Mouse (Mus musculus) neural tube, embryonic 13.5 days (tissue): ENCODE measurements around the gene Tex33. TPM values are rescaled to one million over a fixed set of nuclear protein-coding genes. Genes with fewer than 3 reads are reported as not detected.

ENCODE experiments used
- ATAC-seq: fragments of 200-750 bp; cut with Nextera tagmentation; 2 replicates; pipeline ENCODE4 v1.8.0; 2017; ENCODE audit warnings: low read depth, mild to moderate bottlenecking, moderate TSS enrichment, moderate library complexity
- H3K27ac ChIP-seq: fragments of 300-500 bp; sonication (generic); replicated peaks from 2 replicates; pipeline ENCODE4 v1.5.1; 2015; ENCODE audit warnings: moderate library complexity, mild to moderate bottlenecking, inconsistent platforms
- H3K27me3 ChIP-seq: fragments of 300-500 bp; sonication (generic); 2 replicates; pipeline ENCODE4 v1.6.1; 2015; ENCODE audit warnings: mild to moderate bottlenecking, inconsistent platforms
- H3K36me3 ChIP-seq: fragments of 300-500 bp; sonication (generic); 2 replicates; pipeline ENCODE4 v1.6.1; 2015; ENCODE audit warnings: mild to moderate bottlenecking, inconsistent platforms
- H3K4me1 ChIP-seq: fragments of 300-500 bp; sonication (generic); replicated peaks from 2 replicates; pipeline ENCODE4 v1.6.1; 2015; ENCODE audit warnings: inconsistent platforms
- H3K4me2 ChIP-seq: fragments of 300-500 bp; sonication (generic); 2 replicates; pipeline ENCODE4 v1.6.1; 2015; ENCODE audit warnings: inconsistent platforms, mild to moderate bottlenecking, moderate library complexity
- H3K4me3 ChIP-seq: fragments of 300-500 bp; sonication (generic); 2 replicates; pipeline ENCODE4 v1.5.1; 2015; ENCODE audit warnings: mild to moderate bottlenecking, inconsistent platforms
- H3K9ac ChIP-seq: fragments of 300-500 bp; sonication (generic); 2 replicates; pipeline ENCODE4 v1.6.1; 2015; ENCODE audit warnings: moderate library complexity, mild to moderate bottlenecking, inconsistent platforms
- H3K9me3 ChIP-seq: fragments of 300-500 bp; sonication (generic); 2 replicates; pipeline ENCODE4 v1.6.1; 2016; ENCODE audit warnings: inconsistent platforms
- WGBS: fragments of 180-500 bp; shearing (Covaris S2); methylation state at CpG from one replicate; pipeline ENCODE4 v1.1.7; 2015; 5-methylcytosine and 5-hydroxymethylcytosine counted together
- polyA plus RNA-seq: library from polyadenylated mRNA; unstranded; fragments of >200 nt; fragmentation: Nextera tagmentation; extraction: Ambion mirVana; gene quantifications from 2 replicates; pipeline ENCODE4 v1.2.1, GENCODE M21; 2015

Tex33 gene
- polyA plus RNA-seq, 1 experiment from 2014 or later = not detected

GRCm38 (mm10) chr15:78413083-78413718, 17.5 kb upstream of the Tex33 start:
- Histone ChIP-seq H3K9ac (no peak overlapping the region), H3K4me1 (peaks cover 16% of the 10 kb centered on the region), H3K9me3 (no peaks in the 10 kb centered on the region), H3K27ac (no peak overlapping the region), H3K4me2 (no peak overlapping the region), H3K4me3 (no peak overlapping the region), H3K27me3 (peaks cover 42% of the 10 kb centered on the region), H3K36me3 (0 out of 2 replicates have a peak, but pooled peaks cover 4% of the 10 kb centered on the region)
- no peak for ATAC-seq
- 90% methylated on average over 14 of the region's 14 CpGs for WGBS

DNA sequence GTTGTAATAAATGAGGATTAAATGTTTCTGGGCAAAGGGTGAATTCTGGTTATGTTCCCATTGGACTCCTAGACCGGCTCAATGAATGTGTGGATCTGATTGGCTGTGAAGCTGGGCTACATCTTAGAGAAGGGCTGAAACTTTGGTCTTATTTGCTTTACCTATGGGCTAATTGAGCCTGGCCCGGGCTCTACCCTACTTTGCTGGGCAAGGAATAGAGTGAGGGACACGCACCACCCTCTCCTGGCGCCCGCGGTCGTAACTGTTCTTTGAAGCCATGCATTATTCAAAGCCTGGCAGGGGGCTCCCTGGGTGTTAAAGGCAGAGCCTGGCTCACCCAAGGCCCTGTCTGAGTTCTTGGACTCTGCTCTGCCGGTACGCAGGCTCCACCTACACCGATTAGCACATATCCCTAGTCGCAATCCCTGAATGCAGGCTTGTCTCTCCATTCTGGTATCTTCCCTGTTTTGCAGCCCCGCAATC, 13.9 kb upstream of the Tex33 start:
- ATAC-seq = no peak
- H3K27ac ChIP-seq = no peak overlapping the region
- no peaks in the 10 kb centered on the region for H3K9me3 ChIP-seq
- H3K36me3 ChIP-seq = 0 out of 2 replicates have a peak, but pooled peaks cover 4% of the 10 kb centered on the region
- peak overlapping the region; percentile 53; the same call in 1 of the 2 replicates for H3K9ac ChIP-seq
- H3K27me3 ChIP-seq = peaks cover 52% of the 10 kb centered on the region
- peak overlapping the region; percentile 50 for H3K4me2 ChIP-seq
- WGBS = 8% methylated on average over 12 of the region's 12 CpGs
- H3K4me1 ChIP-seq = peaks cover 41% of the 10 kb centered on the region
- H3K4me3 ChIP-seq = peak overlapping the region; percentile 23

GRCm38 (mm10) chr15:78406293-78406934, 10.7 kb upstream of the Tex33 start, which contains the start of gene Mpst:
TSS of gene Mpst (plus strand) at chr15:78406416.
- H3K36me3 ChIP-seq = no peaks in the 10 kb centered on the region
- H3K27ac ChIP-seq = peak within 1 kb of the TSS; percentile 92
- peaks cover 42% of the 10 kb centered on the region for H3K27me3 ChIP-seq
- H3K4me3 ChIP-seq = peak within 1 kb of the TSS; percentile 59
- peak within 1 kb of the TSS; percentile 85 for H3K4me2 ChIP-seq
- peak; percentile 86 for ATAC-seq
- H3K9ac ChIP-seq = peak within 1 kb of the TSS; percentile 76
- no peaks in the 10 kb centered on the region for H3K9me3 ChIP-seq
- under 1% methylated on average over 40 of the region's 40 CpGs for WGBS
- H3K4me1 ChIP-seq = peaks cover 71% of the 10 kb centered on the region

- ATAC-seq = peak; percentile 62
- H3K27ac ChIP-seq = peak within 1 kb of the TSS; percentile 92
- peak within 1 kb of the TSS; percentile 76 for H3K9ac ChIP-seq
- H3K4me1 ChIP-seq = peaks cover 77% of the 10 kb centered on the region
- peaks cover 35% of the 10 kb centered on the region for H3K27me3 ChIP-seq
- 1% methylated on average over 34 of the region's 34 CpGs for WGBS
- peak within 1 kb of the TSS; percentile 59 for H3K4me3 ChIP-seq
- H3K4me2 ChIP-seq = peak within 1 kb of the TSS; percentile 85
- H3K36me3 ChIP-seq = no peaks in the 10 kb centered on the region
- H3K9me3 ChIP-seq = no peaks in the 10 kb centered on the region
These were observed 10.0 kb upstream of the Tex33 start, which contains the start of gene Tst for GRCm38 (mm10) chr15:78405517-78406211. TSS of gene Tst (minus strand) at chr15:78405907.

- 53% methylated on average over 11 of the region's 11 CpGs for WGBS
- no peaks in the 10 kb centered on the region for H3K36me3 ChIP-seq
- H3K4me1 ChIP-seq = peaks cover 71% of the 10 kb centered on the region
- peak overlapping the region; percentile 76 for H3K9ac ChIP-seq
- 0 out of 2 replicates have a peak, but pooled peaks have one; percentile 8 for ATAC-seq
- peak overlapping the region; percentile 85 for H3K4me2 ChIP-seq
- H3K4me3 ChIP-seq = peak overlapping the region; percentile 59
- H3K27me3 ChIP-seq = peaks cover 29% of the 10 kb centered on the region
- H3K9me3 ChIP-seq = no peaks in the 10 kb centered on the region
- H3K27ac ChIP-seq = no peak overlapping the region
These were observed 9.4 kb upstream of the Tex33 start for GRCm38 (mm10) chr15:78405098-78405497.

DNA sequence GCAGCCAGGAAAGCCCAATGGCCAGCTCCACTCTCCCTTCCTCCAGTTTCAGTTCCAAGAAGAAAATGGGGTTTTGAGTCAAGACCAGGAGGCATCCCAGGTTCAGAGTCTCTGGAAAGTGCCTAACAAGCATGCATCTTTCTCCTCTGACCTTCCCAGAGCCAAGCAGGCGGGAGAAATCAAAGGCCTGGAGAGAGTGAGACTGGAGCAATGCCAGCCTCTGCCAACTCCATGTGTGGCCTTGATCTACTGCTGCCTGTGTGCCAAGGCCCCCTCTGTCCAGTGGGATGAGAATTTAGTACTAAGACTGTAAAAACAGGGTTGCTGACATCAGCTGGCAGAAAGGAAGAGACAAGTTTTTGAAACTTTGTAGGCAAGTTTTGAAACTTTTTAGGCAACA, 8.2 kb upstream of the Tex33 start:
- WGBS = 44% methylated on average over 1 of the region's 1 CpGs
- H3K36me3 ChIP-seq = no peaks in the 10 kb centered on the region
- ATAC-seq = no peak
- H3K9ac ChIP-seq = no peak overlapping the region
- H3K27me3 ChIP-seq = peaks cover 17% of the 10 kb centered on the region
- no peak overlapping the region for H3K4me3 ChIP-seq
- no peaks in the 10 kb centered on the region for H3K9me3 ChIP-seq
- H3K4me2 ChIP-seq = peak overlapping the region; percentile 85
- H3K4me1 ChIP-seq = peaks cover 62% of the 10 kb centered on the region
- peak overlapping the region; percentile 61 for H3K27ac ChIP-seq

GRCm38 (mm10) chr15:78403301-78403741, 7.6 kb upstream of the Tex33 start:
- H3K27me3 ChIP-seq = peaks cover 11% of the 10 kb centered on the region
- H3K4me1 ChIP-seq = peaks cover 62% of the 10 kb centered on the region
- no peak for ATAC-seq
- WGBS = 51% methylated on average over 3 of the region's 3 CpGs
- no peak overlapping the region for H3K9ac ChIP-seq
- H3K9me3 ChIP-seq = no peaks in the 10 kb centered on the region
- H3K36me3 ChIP-seq = no peaks in the 10 kb centered on the region
- peak overlapping the region; percentile 61 for H3K27ac ChIP-seq
- no peak overlapping the region for H3K4me3 ChIP-seq
- peak overlapping the region; percentile 85 for H3K4me2 ChIP-seq

DNA sequence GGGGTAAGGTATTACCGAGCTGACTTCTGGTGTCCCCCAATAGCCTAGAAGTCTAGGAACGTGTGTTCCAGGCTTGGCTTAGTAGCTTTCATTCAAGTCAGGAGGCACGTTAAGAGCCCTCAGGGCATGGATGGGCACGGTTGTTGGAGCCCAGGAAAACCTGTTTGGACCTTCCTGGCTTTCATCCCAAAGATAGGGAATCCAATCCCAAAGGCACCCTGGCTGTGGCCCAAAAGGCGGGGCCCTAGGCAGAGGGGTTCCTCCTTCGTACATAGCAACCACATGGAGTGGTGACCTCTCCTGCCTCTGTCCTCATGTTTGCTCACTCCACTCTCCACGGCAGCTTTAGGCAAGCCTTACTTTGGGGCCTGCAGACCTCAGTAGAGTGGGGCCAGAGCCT, 6.7 kb upstream of the Tex33 start:
- peaks cover 59% of the 10 kb centered on the region for H3K4me1 ChIP-seq
- WGBS = 74% methylated on average over 7 of the region's 7 CpGs
- no peak for ATAC-seq

DNA sequence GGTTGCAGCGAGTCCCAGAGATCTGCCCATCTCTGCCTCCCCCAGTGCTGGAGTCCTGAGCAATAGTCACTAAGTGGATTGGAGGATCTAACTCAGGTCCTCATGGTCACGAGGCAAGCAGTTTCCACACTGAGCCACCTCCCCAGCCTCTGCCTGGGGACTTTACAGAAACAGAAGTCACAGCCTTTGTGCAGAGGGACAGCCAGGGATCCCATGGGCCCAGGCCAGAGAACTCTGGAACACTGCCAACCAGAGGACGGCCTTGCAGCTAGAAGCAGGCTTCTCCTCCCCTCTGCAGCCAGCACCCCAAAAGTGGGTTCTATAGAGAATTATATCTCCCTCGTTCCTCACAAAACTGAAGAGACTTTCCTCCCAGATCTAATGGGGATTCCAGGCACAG, 6.2 kb upstream of the Tex33 start:
- Histone ChIP-seq H3K9ac (peak overlapping the region; percentile 19; the same call in 1 of the 2 replicates), H3K9me3 (no peaks in the 10 kb centered on the region), H3K4me2 (no peak overlapping the region), H3K36me3 (no peaks in the 10 kb centered on the region), H3K4me3 (no peak overlapping the region), H3K27me3 (no peaks in the 10 kb centered on the region), H3K4me1 (peaks cover 54% of the 10 kb centered on the region), H3K27ac (peak overlapping the region; percentile 46)
- 54% methylated on average over 4 of the region's 4 CpGs for WGBS
- no peak for ATAC-seq

More for the DNA sequence above, 6.7 kb upstream of the Tex33 start:
- H3K9ac ChIP-seq = no peak overlapping the region
- H3K4me2 ChIP-seq = no peak overlapping the region
- 0 out of 2 replicates have a peak, but pooled peaks cover 2% of the 10 kb centered on the region for H3K27me3 ChIP-seq
- H3K4me3 ChIP-seq = no peak overlapping the region
- H3K9me3 ChIP-seq = no peaks in the 10 kb centered on the region
- H3K36me3 ChIP-seq = no peaks in the 10 kb centered on the region
- 0 out of 2 replicates have a peak overlapping the region, but pooled peaks have one; percentile 46 for H3K27ac ChIP-seq

DNA sequence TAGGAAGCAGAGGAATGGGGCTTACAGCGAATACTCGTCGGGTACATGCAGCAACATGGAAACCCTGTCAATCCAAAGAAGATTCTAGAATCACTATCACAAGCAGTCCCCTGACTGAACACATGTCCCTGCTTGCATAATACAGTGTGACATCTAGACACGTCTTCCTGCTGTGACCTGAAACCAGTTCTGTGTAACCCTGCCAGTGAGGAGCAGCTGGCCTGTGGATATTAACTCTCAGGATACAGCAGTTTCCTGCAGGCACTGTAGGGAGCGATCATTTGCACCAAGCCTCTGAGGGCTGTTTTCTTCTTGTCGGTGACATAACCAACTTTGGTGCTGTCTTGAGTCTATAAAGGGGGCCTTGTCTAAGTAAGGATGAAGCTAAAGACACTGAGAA, 5.6 kb upstream of the Tex33 start:
- ATAC-seq = no peak
- WGBS = 72% methylated on average over 6 of the region's 6 CpGs
- peak overlapping the region; percentile 46 for H3K27ac ChIP-seq

GRCm38 (mm10) chr15:78390855-78391254, 4.9 kb downstream of the Tex33 start:
- no peak for ATAC-seq
- 82% methylated on average over 3 of the region's 3 CpGs for WGBS
- Histone ChIP-seq H3K4me3 (no peak overlapping the region), H3K27me3 (no peaks in the 10 kb centered on the region), H3K36me3 (no peaks in the 10 kb centered on the region), H3K4me1 (no peaks in the 10 kb centered on the region), H3K9me3 (0 out of 2 replicates have a peak, but pooled peaks cover 4% of the 10 kb centered on the region), H3K9ac (no peak overlapping the region), H3K27ac (no peak overlapping the region), H3K4me2 (no peak overlapping the region)

More for the DNA sequence above, 5.6 kb upstream of the Tex33 start:
- Histone ChIP-seq H3K36me3 (no peaks in the 10 kb centered on the region), H3K4me1 (peaks cover 52% of the 10 kb centered on the region), H3K9ac (peak overlapping the region; percentile 19; the same call in 1 of the 2 replicates), H3K4me3 (no peak overlapping the region), H3K9me3 (no peaks in the 10 kb centered on the region), H3K4me2 (no peak overlapping the region), H3K27me3 (no peaks in the 10 kb centered on the region)
